Mouse (Mus musculus) cerebellum, adult 2 months (tissue): ENCODE measurements around the gene Sema4b.
A peak's percentile ranks its signal among the peaks of the same experiment; 100 is the strongest.

Experiments used
- CTCF ChIP-seq: fragments of 200-500 bp; IDR thresholded peaks from 2 replicates; pipeline ENCODE4 v1.5.1; 2011; ENCODE audit warnings: low read depth, mild to moderate bottlenecking, control low read depth, low read length, moderate library complexity, borderline replicate concordance; ENCODE audit not compliant: insufficient read depth
- POLR2A ChIP-seq: fragments of 200-500 bp; IDR thresholded peaks from 2 replicates; pipeline ENCODE4 v1.6.1; 2011; ENCODE audit warnings: low read length, control low read depth, borderline replicate concordance; ENCODE audit not compliant: insufficient read depth

DNA sequence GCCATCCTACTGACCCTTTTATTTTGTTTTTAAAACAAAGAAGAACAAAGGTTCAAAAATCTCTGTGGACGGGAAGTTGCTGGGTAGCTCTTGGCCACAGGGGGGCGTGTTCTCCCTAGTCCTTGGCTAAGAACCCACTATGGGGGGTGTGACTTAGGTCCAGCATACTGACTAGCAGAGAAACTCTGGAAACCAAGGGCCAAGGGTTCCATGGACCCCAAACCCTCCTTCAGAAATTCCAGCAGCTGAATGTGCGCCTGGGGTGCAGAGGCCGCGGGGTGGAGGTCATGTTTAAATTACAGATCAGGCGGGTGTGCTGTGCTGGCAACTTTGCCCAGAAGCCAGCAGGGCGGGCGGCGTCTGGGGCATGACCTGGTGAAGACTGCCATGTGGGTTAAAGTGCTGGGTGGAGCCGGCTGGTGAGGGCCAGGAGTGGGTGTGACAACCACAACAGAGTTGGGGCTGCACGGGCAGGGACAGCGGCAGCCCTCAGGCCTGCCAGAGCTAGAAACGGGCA lies 29.9 kb upstream of the Sema4b start:
- no peak for TF ChIP-seq POLR2A
- peak; percentile 51; the same call in 1 of the 2 replicates for TF ChIP-seq CTCF
